Mouse (Mus musculus): ENCODE data around the gene Cdkn1b. TPM values are rescaled to one million over a fixed set of nuclear protein-coding genes. Genes with fewer than 3 reads are reported as not detected.

The Cdkn1b gene
- 16.3 and 17.8 TPM in 2 replicates for polyA plus RNA-seq (2015; fragmentation: Nextera tagmentation; extraction: Ambion mirVana)

DNA sequence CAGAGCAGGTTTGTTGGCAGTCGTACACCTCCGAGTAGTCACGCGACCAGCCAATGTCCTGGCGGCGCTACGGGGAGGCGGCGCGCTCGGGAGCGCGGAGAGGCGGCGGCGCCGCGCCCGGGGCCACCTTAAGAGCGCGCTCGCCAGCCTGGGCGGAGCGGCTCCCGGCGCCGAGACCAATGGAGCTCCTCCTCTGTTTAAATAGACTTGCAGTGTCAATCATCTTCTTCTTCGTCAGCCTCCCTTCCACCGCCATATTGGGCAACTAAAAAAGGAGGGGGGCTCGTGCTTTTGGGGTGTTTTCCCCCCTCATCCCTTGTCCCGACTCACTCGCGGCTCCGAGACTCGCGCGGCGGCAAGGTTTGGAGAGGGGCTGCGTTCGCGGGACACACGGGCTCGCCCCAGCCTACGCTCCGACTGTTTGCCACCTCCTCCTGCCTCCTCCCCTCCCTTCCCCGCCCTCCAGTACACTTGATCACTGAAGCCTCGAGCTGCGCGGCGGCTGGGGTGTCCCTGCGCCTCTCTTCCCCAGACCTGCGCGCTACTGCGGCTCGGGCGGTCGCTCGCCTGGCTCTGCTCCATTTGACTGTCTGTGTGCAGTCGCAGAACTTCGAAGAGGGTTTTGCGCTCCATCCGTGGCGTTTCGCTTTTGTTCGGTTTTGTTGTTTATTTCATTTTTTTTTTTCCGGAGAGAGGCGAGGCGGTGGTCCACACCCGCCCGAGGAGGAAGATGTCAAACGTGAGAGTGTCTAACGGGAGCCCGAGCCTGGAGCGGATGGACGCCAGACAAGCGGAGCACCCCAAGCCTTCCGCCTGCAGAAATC lies at the start of gene Cdkn1b:
Gene Cdkn1b (plus strand): TSS at position 212 of the 824 bp plus-strand sequence.

DNA sequence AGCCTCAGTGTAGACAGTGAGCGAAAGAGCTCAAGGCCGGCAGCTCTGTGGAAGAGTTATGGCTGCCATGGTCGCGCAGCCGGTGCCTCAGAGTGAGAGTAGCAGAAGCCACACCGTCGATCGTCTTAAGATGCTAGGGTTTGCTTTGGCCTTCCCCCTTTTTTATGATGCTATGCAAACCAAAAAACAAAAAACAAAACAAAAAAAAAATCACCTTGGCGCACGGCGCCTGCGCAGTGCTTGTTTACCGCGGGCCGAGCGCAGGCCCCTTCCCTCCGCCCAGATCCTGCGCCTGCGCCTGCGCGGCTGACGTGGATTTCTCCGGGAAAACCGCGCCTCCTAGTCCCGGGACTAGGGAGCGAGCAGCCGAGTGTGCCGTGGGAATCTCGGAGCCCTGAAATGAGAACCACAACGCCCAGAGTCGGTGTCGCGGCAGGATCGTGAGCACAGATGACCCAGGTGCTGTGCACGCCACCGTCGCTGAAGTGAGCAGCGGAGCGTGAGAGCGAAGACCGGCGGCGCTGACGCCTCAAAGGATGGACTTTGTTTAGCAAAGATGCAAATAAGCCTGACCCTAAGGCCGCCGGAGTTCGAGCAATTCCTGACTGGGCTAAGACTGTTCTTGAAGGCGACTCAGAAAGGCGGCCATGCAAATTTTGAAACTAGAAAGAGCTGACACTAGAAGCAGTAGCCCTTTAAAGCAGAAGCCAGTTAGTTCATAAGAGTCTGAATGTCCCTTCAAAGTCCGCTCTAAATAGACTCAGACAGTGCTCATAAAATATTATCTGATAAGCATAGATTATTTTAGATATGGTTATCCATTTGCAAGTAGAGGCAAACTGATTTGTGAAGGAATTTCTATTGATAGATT lies 21.9 kb upstream of the Cdkn1b start, which contains the start of gene Gpr19:
Gene Gpr19 (minus strand): TSS at position 484 of the 871 bp plus-strand sequence.

Other genes starting within 250 kb of the Cdkn1b start
- 10.1 and 10.8 TPM in 2 replicates for gene Dusp16, start 127.8 kb upstream of the Cdkn1b start, polyA plus RNA-seq (2015; fragmentation: Nextera tagmentation; extraction: Ambion mirVana)
- gene Crebl2, start 90.2 kb upstream of the Cdkn1b start, polyA plus RNA-seq (2015; fragmentation: Nextera tagmentation; extraction: Ambion mirVana), result 5.7 and 6.2 TPM in 2 replicates
- gene Gpr19, start 21.8 kb upstream of the Cdkn1b start, polyA plus RNA-seq (2015; fragmentation: Nextera tagmentation; extraction: Ambion mirVana), result 7.8 and 7.9 TPM in 2 replicates
- gene Apold1, start 61.3 kb downstream of the Cdkn1b start, polyA plus RNA-seq (2015; fragmentation: Nextera tagmentation; extraction: Ambion mirVana), result 1.3 and 2.0 TPM in 2 replicates
- gene Ddx47, start 91.2 kb downstream of the Cdkn1b start, polyA plus RNA-seq (2015; fragmentation: Nextera tagmentation; extraction: Ambion mirVana), result 52.1 and 58.5 TPM in 2 replicates
- gene Gprc5a, start 145.2 kb downstream of the Cdkn1b start, polyA plus RNA-seq (2015; fragmentation: Nextera tagmentation; extraction: Ambion mirVana), result 14.7 and 16.3 TPM in 2 replicates
- gene Gprc5d, start 197.9 kb downstream of the Cdkn1b start, polyA plus RNA-seq (2015; fragmentation: Nextera tagmentation; extraction: Ambion mirVana), result 0.12 TPM in 1 of 2 replicates, not detected in the other

All from urinary bladder, postnatal 0 days (tissue).